ENCODE assay signal across 27 mouse cellular contexts in the genomic region with DNA sequence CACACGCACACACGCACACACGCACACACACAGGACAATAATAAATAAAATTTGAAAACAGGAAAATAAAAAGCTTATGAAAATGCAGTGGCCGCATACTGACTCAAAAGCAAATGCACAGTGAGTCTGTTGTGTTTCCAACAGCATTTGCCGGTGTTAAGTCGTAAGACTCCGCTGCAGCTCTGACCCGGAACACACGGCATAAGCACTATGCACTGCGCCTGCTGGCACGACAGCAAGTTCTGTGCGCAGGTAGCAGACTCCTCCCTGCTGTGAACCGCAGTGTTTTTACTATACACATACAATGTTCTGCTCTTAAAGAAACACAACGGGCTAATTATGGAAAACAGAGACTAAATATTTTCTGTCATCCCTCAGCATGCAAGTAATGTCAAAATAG. TPM values are rescaled to one million over a fixed set of nuclear protein-coding genes. Genes with fewer than 3 reads are reported as not detected.
"Had no signal": no experiment of that assay in that cellular context is flagged by ENCODE, and none has a peak within 500 bp of the region (broad histone marks: within the 10 kb centered on the region; RNA-seq: fewer than 3 reads in every experiment).

No protein-coding gene starts in this region.

- H3K9me3 ChIP-seq: heart, embryonic 10.5 days; heart, embryonic 12.5 days; hindbrain, embryonic 13.5 days; hindbrain, embryonic 15.5 days; kidney, embryonic 15.5 days; limb, embryonic 10.5 days; limb, embryonic 12.5 days had no signal

- H3K4me2 ChIP-seq: heart, embryonic 12.5 days; hindbrain, embryonic 13.5 days; hindbrain, embryonic 15.5 days; kidney, embryonic 15.5 days; limb, embryonic 12.5 days; liver, embryonic 11.5 days had no signal

- H3K36me3 ChIP-seq: heart, embryonic 10.5 days; heart, embryonic 12.5 days; hindbrain, embryonic 13.5 days; hindbrain, embryonic 15.5 days; kidney, embryonic 15.5 days; limb, embryonic 10.5 days; limb, embryonic 12.5 days had no signal

- H3K27ac ChIP-seq: heart, embryonic 10.5 days; hindbrain, embryonic 13.5 days; hindbrain, embryonic 15.5 days; hindbrain, postnatal 0 days; kidney, embryonic 15.5 days; kidney, postnatal 0 days; limb, embryonic 10.5 days; limb, embryonic 12.5 days; liver, embryonic 14.5 days had no signal

- H3K27me3 ChIP-seq: heart, embryonic 12.5 days; hindbrain, embryonic 13.5 days; hindbrain, embryonic 15.5 days; kidney, embryonic 15.5 days; limb, embryonic 12.5 days had no signal

- H3K9ac ChIP-seq: heart, embryonic 12.5 days; hindbrain, embryonic 13.5 days; hindbrain, embryonic 15.5 days; kidney, embryonic 15.5 days; limb, embryonic 12.5 days; liver, embryonic 14.5 days had no signal

- ATAC-seq: hindbrain, postnatal 0 days; intestine, embryonic 16.5 days had no signal

- H3K4me1 ChIP-seq: heart, embryonic 10.5 days; heart, embryonic 12.5 days; kidney, embryonic 15.5 days; limb, embryonic 10.5 days had no signal

- H3K4me3 ChIP-seq: heart, embryonic 10.5 days; heart, embryonic 12.5 days; hindbrain, embryonic 13.5 days; hindbrain, embryonic 15.5 days; kidney, embryonic 15.5 days; limb, embryonic 10.5 days; limb, embryonic 12.5 days had no signal

- DNase-seq: gastrocnemius, postnatal 10 days; gastrocnemius, postnatal 36 days; heart, adult 18-20 months; heart, postnatal 14 days; heart, postnatal 36 days; kidney, adult 11 months; kidney, adult 2 months; kidney, adult 9 months; kidney, postnatal 14 days; kidney, postnatal 36 days; layer of hippocampus, adult 9-11 months; layer of hippocampus, postnatal 36 days; liver; lung, adult 18-20 months had no signal

RNA-seq across cellular contexts. Expression of a gene that starts 32.9 kb away (rescaled TPM):
- total RNA-seq: hematopoietic stem cell, adult 5-6 weeks had no signal
